20 mouse cellular contexts compared by ENCODE assay signal in the genomic region with DNA sequence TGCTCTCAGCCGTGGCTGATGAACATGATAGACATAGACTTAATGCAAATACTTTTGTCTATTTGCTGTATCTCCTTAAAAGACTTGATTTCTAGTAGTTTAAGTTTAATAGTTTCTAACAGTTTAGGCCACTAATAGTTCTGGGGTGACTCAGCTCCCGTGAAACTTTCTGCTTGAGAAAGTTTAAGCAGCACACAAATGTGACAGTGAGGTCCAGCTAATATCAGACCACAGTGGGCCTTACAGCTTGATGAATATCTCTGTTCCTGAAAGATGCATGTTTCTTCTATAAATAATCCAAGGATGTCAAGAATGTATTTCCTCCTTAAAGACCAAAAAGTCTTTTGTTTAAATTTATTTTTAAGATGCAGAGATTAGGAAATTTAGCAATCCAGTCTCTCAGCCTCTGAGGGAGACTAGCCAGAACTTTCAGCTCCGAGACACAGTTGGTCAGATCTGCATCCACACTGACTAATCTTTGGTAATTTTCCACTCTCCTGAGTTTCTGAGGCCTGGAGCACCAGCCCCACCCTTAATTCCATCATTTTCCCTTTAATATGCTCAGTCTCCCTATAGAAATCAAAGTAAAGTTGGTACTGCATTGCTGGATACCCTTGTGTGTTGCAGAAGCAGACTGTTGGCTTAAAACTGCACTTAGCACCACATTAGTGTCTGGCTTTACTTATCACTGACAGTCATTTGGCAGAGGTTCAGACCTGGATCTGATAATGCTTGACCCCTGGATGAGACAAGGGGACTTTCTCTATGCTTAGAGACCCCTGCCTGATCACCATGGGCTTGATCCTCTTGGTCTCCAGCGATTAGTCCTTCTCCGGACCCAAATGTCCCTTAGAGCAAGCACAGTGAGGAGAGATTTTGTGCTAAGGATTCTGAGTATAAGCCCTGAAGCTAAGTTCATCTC.
DNase-seq lines count a peak whose midpoint lies in the region; ATAC-seq and TF ChIP-seq lines count a peak whose summit lies in the region.
"Had no signal": no experiment of that assay in that cellular context is flagged by ENCODE, and none has a peak within 500 bp of the region (broad histone marks: within the 10 kb centered on the region; RNA-seq: fewer than 3 reads in every experiment).

No protein-coding gene starts in this region.

- intact Hi-C loops in heart, adult 2 months (cut with DNase I) = no loop called here

- TF ChIP-seq POLR2A in heart, adult 2 months (IDR thresholded peaks at IDR 0.05; ENCODE audit: insufficient read depth, low read depth, low read length) = no peak
- no peak for TF ChIP-seq POLR2A in myocyte (IDR thresholded peaks at IDR 0.05; ENCODE audit: insufficient read length, low read depth)

- WGBS in heart, adult 2 months = 60% methylated on average over 5 of the region's 5 CpGs
- 58% methylated on average over 5 of the region's 5 CpGs for WGBS in kidney, postnatal 0 days

- peaks cover 1% of the 10 kb centered on the region for H3K79me2 ChIP-seq in heart, adult 2 months (replicated peaks; ENCODE audit: control insufficient read depth, insufficient read depth, low read length)
- peaks cover 14% of the 10 kb centered on the region for H3K79me2 ChIP-seq in myocyte (ENCODE audit: control insufficient read depth, insufficient read depth)

- peaks cover 10% of the 10 kb centered on the region for H3K36me3 ChIP-seq in heart, adult 2 months (ENCODE audit: control insufficient read depth, insufficient read depth, low read length)
- H3K36me3 ChIP-seq in kidney, postnatal 0 days (ENCODE audit: insufficient read depth, low read length) = no peaks in the 10 kb centered on the region
- no peaks in the 10 kb centered on the region for H3K36me3 ChIP-seq in myocyte (ENCODE audit: control insufficient read depth, insufficient read depth)
- H3K36me3 ChIP-seq: embryonic facial prominence, embryonic 12.5 days; hindbrain, embryonic 12.5 days; neural tube, embryonic 15.5 days had no signal

- no peaks in the 10 kb centered on the region for H3K9me3 ChIP-seq in kidney, postnatal 0 days (replicated peaks; ENCODE audit: low read length)
- H3K9me3 ChIP-seq: kidney, embryonic 15.5 days had no signal

- no peak for TF ChIP-seq CTCF in heart, adult 2 months (IDR thresholded peaks at IDR 0.05)
- no peak for TF ChIP-seq CTCF in kidney, postnatal 0 days (IDR thresholded peaks at IDR 0.05; ENCODE audit: low read depth)

- H3ac ChIP-seq in myocyte (ENCODE audit: control insufficient read depth, insufficient read length) = no peak overlapping the region

- H3K27me3 ChIP-seq in heart, adult 2 months (ENCODE audit: control insufficient read depth, insufficient read depth, low read length) = no peaks in the 10 kb centered on the region
- H3K27me3 ChIP-seq in kidney, postnatal 0 days (ENCODE audit: insufficient read depth, low read length) = no peaks in the 10 kb centered on the region
- H3K27me3 ChIP-seq in myocyte (ENCODE audit: control insufficient read depth, insufficient read depth, insufficient read length) = no peaks in the 10 kb centered on the region
- H3K27me3 ChIP-seq: embryonic facial prominence, embryonic 12.5 days; hindbrain, embryonic 12.5 days; kidney, embryonic 15.5 days; limb, embryonic 12.5 days; midbrain, embryonic 13.5 days; neural tube, embryonic 15.5 days had no signal

- H3K27ac ChIP-seq in heart, adult 2 months = peak overlapping the region; percentile 52
- no peak overlapping the region for H3K27ac ChIP-seq in kidney, postnatal 0 days
- H3K27ac ChIP-seq: embryonic facial prominence, embryonic 12.5 days; hindbrain, embryonic 12.5 days; kidney, embryonic 15.5 days; limb, embryonic 12.5 days; liver, embryonic 14.5 days; midbrain, embryonic 13.5 days; neural tube, embryonic 15.5 days had no signal

- no peak for TF ChIP-seq EP300 in heart, adult 2 months (IDR thresholded peaks at IDR 0.05; ENCODE audit: insufficient read depth, low read depth, low read length)

- H3K4me1 ChIP-seq in heart, adult 2 months (ENCODE audit: control insufficient read depth, insufficient read depth, low read length) = peaks cover 6% of the 10 kb centered on the region
- no peaks in the 10 kb centered on the region for H3K4me1 ChIP-seq in kidney, postnatal 0 days (replicated peaks; ENCODE audit: insufficient read depth, low read length)
- H3K4me1 ChIP-seq: embryonic facial prominence, embryonic 12.5 days; hindbrain, embryonic 12.5 days; limb, embryonic 12.5 days; midbrain, embryonic 13.5 days had no signal

- no peak overlapping the region for H3K4me2 ChIP-seq in kidney, postnatal 0 days (ENCODE audit: low read length)
- peak overlapping the region; percentile 44 for H3K4me2 ChIP-seq in myocyte (ENCODE audit: low read depth)
- H3K4me2 ChIP-seq: embryonic facial prominence, embryonic 12.5 days; hindbrain, embryonic 12.5 days; kidney, embryonic 15.5 days; limb, embryonic 12.5 days; midbrain, embryonic 13.5 days; neural tube, embryonic 15.5 days had no signal

- no peak for DNase-seq in heart, adult 2 months
- no peak for DNase-seq in heart, postnatal 4 days
- DNase-seq in kidney, postnatal 0 days (ENCODE audit: low spot score) = peak; percentile 27
- no peak for DNase-seq in kidney, adult 9 months
- DNase-seq in 3134 (ENCODE audit: extremely low read depth, insufficient read length, low spot score) = peak; percentile 43
- DNase-seq in ovary, postnatal 14 days (ENCODE audit: low spot score) = no peak
- DNase-seq: adrenal gland, postnatal 36 days; cerebellum, adult 2 months; thymus, adult 18-20 months had no signal

- H3K4me3 ChIP-seq in heart, adult 2 months = no peak overlapping the region
- no peak overlapping the region for H3K4me3 ChIP-seq in kidney, postnatal 0 days (replicated peaks; ENCODE audit: low read depth, low read length)
- H3K4me3 ChIP-seq in myocyte = no peak overlapping the region
- H3K4me3 ChIP-seq: embryonic facial prominence, embryonic 12.5 days; hindbrain, embryonic 12.5 days; kidney, embryonic 15.5 days; limb, embryonic 12.5 days; midbrain, embryonic 13.5 days; neural tube, embryonic 15.5 days had no signal

- ATAC-seq in kidney, postnatal 0 days (replicated peaks; ENCODE audit: low FRiP score, low read depth) = no peak
- ATAC-seq in CD4-positive, CD25-positive, alpha-beta regulatory T cell, adult 4 months = no peak
- ATAC-seq: forebrain, embryonic 16.5 days; inflammation-experienced regulatory T-cells, adult 6 months; midbrain, embryonic 13.5 days had no signal

- no peak overlapping the region; the same call in 1 of the 2 replicates for H3K9ac ChIP-seq in heart, adult 2 months (ENCODE audit: low read depth, low read length)
- no peak overlapping the region for H3K9ac ChIP-seq in kidney, postnatal 0 days (ENCODE audit: low read depth, low read length)
- H3K9ac ChIP-seq: embryonic facial prominence, embryonic 12.5 days; hindbrain, embryonic 12.5 days; kidney, embryonic 15.5 days; limb, embryonic 12.5 days; liver, embryonic 14.5 days; midbrain, embryonic 13.5 days; neural tube, embryonic 15.5 days had no signal

TF ChIP-seq in myocyte, 11 proteins besides CTCF, POLR2A, EP300 and RAD21:
- TF ChIP-seq REST (IDR thresholded peaks at IDR 0.05; ENCODE audit: insufficient read depth, insufficient read length) (no peak), POLR2AphosphoS2 (IDR thresholded peaks at IDR 0.05; ENCODE audit: insufficient read length, low read depth) (no peak), TCF12 (IDR thresholded peaks at IDR 0.05; ENCODE audit: insufficient read depth, poor library complexity, severe bottlenecking) (no peak), MYOD1 (IDR thresholded peaks at IDR 0.05; ENCODE audit: control insufficient read depth in 1 of 3, insufficient read length in 2 of 3, low read depth in 2 of 3) (no peak), E2F4 (IDR thresholded peaks at IDR 0.05; ENCODE audit: insufficient read depth) (no peak), MYOG (IDR thresholded peaks at IDR 0.05; ENCODE audit: control insufficient read depth in 1 of 3, insufficient read depth in 1 of 3, insufficient read length in 2 of 3, low read depth in 2 of 3) (no peak), TCF3 (IDR thresholded peaks at IDR 0.05; ENCODE audit: insufficient read length, low read depth) (no peak), CEBPB (IDR thresholded peaks at IDR 0.05; ENCODE audit: insufficient read depth, poor library complexity, severe bottlenecking) (no peak), MAX (IDR thresholded peaks at IDR 0.05; ENCODE audit: low read depth) (no peak), USF1 (IDR thresholded peaks at IDR 0.05; ENCODE audit: low read depth) (no peak), SRF (IDR thresholded peaks at IDR 0.05; ENCODE audit: control insufficient read depth, insufficient read length, low read depth) (no peak)
TF ChIP-seq in myocyte: peak in this region for 0.

Comparison
In these comparisons a context has a peak if more than half of its experiments do, and no peak if none do; other contexts are left out.
1. DNase-seq: peak in kidney, postnatal 0 days (single experiment) and 3134 (single experiment); none in heart, adult 2 months (0 of 2), heart, postnatal 4 days (single experiment), kidney, adult 9 months (single experiment) and ovary, postnatal 14 days (single experiment).